Mouse (Mus musculus): Measurements from ENCODE around the gene Rragc.

The Rragc gene

GRCm38 (mm10) chr4:123952059-123952458 is 34.8 kb downstream of the Rragc start:
- DNase-seq (ENCODE audit: low spot score in 2 of 2), result no peak

- peak; percentile 83 to 93 for DNase-seq (ENCODE audit: low spot score in 2 of 2)
Observed at GRCm38 (mm10) chr4:123956703-123957491, 39.7 kb downstream of the Rragc start.

- DNase-seq (ENCODE audit: low spot score in 2 of 2), result no peak
Observed at GRCm38 (mm10) chr4:123957492-123957808, 40.2 kb downstream of the Rragc start.

- DNase-seq (ENCODE audit: low spot score in 2 of 2), result no peak
Observed at GRCm38 (mm10) chr4:123957891-123958290, 40.6 kb downstream of the Rragc start.

GRCm38 (mm10) chr4:123960955-123961354 is 43.7 kb downstream of the Rragc start:
- DNase-seq (ENCODE audit: low spot score in 2 of 2), result no peak

DNA sequence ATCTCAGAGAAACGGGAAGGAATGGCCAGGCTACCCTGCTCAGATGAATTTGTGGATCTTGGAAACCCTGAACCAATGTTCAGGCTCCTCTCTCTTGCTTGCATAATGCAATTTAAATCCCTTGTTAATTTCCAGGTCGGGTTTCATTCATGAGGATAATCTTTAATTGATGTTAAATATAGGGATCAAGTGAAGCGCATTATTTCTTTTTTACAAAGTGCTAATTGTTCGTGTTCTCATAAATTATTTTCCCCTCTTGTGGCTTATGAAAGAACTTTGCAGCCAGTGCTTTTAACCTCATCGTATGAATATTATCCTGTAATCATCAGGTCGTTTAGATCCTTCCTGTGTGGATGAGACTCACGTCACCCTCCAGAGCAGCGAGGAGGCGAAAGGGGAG is 45.5 kb downstream of the Rragc start:
- DNase-seq (ENCODE audit: low spot score in 2 of 2), result no peak

GRCm38 (mm10) chr4:123968663-123969321 is 51.5 kb downstream of the Rragc start:
- DNase-seq (ENCODE audit: low spot score in 2 of 2), result no peak

DNA sequence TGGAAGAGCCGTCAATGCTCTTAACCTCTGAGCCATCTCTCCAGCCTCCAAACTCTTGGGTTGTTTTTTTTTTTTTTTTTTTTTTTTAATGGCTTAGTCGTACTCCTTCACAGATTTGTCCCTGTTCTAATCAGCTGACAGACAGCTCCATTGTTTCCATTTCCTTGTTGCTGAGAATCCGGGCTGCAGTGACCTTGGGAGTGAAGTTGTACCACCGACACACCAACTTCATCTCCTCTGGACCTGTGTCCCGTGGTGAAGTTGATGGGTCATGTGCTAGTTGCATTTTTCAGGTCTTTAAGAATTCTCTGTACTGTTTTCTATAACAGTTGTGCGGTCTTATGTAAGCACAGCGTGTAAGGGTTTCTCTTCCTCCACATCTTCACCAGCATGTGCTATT is 52.2 kb downstream of the Rragc start:
- DNase-seq (ENCODE audit: low spot score in 2 of 2), result no peak

DNA sequence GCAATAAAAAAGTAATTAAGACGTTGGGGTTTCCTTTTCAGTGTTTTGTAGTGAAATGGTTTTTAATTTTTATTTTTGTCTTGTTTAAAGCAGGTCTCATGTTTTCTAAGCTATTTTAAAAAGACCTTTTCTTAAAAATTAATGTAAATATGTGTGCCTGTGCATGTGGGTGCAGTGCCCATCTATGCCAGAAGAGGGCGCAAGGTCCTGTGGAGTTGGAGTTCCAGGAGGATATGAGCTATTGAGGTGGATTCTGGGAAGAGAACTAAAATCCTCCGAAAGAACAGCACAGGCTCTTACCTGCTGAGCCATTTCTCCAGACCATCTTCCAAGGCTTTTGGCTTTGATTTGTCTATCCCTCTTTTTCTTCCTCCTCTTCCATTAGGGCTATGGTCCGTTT is 53.8 kb downstream of the Rragc start:
- DNase-seq (ENCODE audit: low spot score in 2 of 2), result no peak

- no peak for DNase-seq (ENCODE audit: low spot score in 2 of 2)
Observed at GRCm38 (mm10) chr4:123972423-123973049, 55.3 kb downstream of the Rragc start.

DNA sequence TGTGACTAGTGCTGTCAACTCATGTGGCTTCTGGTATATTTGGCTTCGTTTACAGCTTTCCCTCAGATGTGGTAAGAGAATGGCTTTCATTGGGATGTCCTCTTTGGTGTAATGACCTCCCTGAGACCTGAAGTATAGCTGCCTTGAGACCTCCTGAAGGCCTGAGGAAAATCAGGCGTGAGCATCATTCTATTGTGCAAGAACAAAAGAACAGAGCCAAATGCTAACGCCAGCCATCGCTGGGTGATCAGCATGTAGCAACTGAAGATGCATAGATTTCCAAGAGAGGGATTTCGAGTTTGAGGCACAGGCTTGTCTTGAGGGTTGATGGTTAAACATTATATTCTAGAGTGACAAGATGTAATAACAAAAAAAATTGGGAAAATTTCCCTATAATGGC is 64.9 kb downstream of the Rragc start:
- DNase-seq (ENCODE audit: low spot score in 2 of 2), result no peak

Measured in cerebellum, postnatal 4 days (tissue).